Mouse (Mus musculus): ENCODE measurements around the gene Dusp23. TPM values are rescaled to one million over a fixed set of nuclear protein-coding genes. Genes with fewer than 3 reads are reported as not detected.

The Dusp23 gene
- total RNA-seq, 1 experiment: 0.13 TPM

DNA sequence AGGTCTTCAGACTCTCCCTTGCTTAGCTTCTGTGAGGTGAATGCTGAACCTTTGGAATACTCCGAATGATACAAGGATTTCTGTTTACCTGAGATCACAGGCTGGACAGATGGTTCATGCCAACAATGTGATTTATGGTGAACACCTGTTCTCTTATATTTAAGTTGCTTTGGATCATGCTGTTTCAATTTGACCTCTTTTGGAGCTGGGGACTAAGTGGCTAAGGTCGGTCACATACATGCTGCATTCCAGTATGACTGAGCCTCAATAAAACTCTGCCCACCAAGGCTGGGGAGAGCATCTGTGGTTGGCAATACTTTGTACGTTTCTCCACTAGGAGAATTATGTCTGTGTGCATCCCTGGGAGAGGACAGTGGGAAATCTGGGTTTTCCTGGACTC, 8.7 kb downstream of the Dusp23 start:
- no peak overlapping the region for H3K4me3 ChIP-seq (ENCODE audit: insufficient read depth in 1 of 2, low read depth in 1 of 2, low read length in 2 of 2, poor library complexity in 1 of 2, severe bottlenecking in 1 of 2)
- no peaks in the 10 kb centered on the region for H3K9me3 ChIP-seq (ENCODE audit: control insufficient read depth, insufficient read depth, low read depth, low read length)
- H3K4me1 ChIP-seq (ENCODE audit: control insufficient read depth in 2 of 2, insufficient read depth in 2 of 2, low read length in 2 of 2, poor library complexity in 1 of 2): no peaks in the 10 kb centered on the region
- H3K36me3 ChIP-seq (ENCODE audit: control insufficient read depth, insufficient read depth, low read length, poor library complexity, severe bottlenecking): no peaks in the 10 kb centered on the region
- H3K27ac ChIP-seq (ENCODE audit: insufficient read depth, low read depth, low read length, poor library complexity, severe bottlenecking): no peak overlapping the region
- TF ChIP-seq CHD2 (IDR thresholded peaks at IDR 0.05; ENCODE audit: low read depth, low read length) (no peak), MAFK (IDR thresholded peaks at IDR 0.05; ENCODE audit: insufficient read depth, low read depth, low read length) (no peak), ZNF384 (IDR thresholded peaks at IDR 0.05; ENCODE audit: low read depth, low read length) (no peak), HCFC1 (IDR thresholded peaks at IDR 0.05; ENCODE audit: borderline replicate concordance, insufficient read depth, low read length) (no peak), ZC3H11A (IDR thresholded peaks at IDR 0.05; ENCODE audit: borderline replicate concordance, low read depth, low read length) (no peak)
- no peak for DNase-seq (ENCODE audit: low read depth, low spot score)
- H3K9ac ChIP-seq (ENCODE audit: insufficient read depth, low read depth, low read length, poor library complexity, severe bottlenecking): no peak overlapping the region
- in situ Hi-C loops (cut with MboI; ENCODE audit: low sequenced_read_pairs in 2 of 2, unreplicated experiment in 2 of 2): no loop called here

DNA sequence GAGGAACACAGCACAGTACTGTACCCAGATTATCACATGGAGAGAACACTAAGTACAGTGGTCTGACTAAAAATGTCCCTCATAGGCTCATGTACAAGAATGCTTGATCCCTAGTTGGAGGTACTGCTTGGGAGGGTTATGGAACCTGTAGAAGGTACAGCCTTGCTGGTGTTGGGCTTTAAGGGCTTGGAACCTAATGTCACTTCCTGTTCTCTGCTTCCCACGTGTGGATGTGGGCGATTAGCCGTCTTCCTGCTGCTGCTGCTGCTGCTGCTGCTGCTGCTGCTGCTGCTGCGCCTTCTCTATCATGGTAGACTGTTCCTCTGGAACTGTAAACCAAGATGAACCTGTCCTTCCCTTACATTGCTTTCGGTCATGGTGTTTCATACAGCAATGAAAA, 9.2 kb downstream of the Dusp23 start:
- no peak overlapping the region for H3K27ac ChIP-seq (ENCODE audit: insufficient read depth, low read depth, low read length, poor library complexity, severe bottlenecking)

DNA sequence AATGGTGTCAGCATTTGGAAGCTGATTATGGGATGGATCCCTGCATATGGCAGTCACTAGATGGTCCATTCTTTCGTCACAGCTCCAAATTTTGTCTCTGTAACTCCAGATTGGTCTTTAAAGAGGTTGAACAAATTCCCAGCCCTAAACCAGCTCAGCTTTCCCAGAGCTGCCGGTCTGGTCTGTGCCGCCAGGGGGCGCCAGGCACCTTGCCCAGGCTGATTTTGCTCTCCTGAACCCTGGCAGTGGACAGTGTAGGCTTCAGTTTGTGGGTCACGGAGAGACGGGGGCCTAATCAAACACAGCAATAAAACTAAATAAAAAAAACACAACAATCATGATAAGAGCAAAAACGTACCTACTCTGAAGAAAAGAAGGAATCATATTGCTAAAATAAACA, 13.5 kb downstream of the Dusp23 start:
- Histone ChIP-seq H3K4me3 (ENCODE audit: insufficient read depth in 1 of 2, low read depth in 1 of 2, low read length in 2 of 2, poor library complexity in 1 of 2, severe bottlenecking in 1 of 2) (no peak overlapping the region), H3K9me3 (ENCODE audit: control insufficient read depth, insufficient read depth, low read depth, low read length) (no peaks in the 10 kb centered on the region), H3K27ac (ENCODE audit: insufficient read depth, low read depth, low read length, poor library complexity, severe bottlenecking) (no peak overlapping the region), H3K9ac (ENCODE audit: insufficient read depth, low read depth, low read length, poor library complexity, severe bottlenecking) (no peak overlapping the region), H3K36me3 (ENCODE audit: control insufficient read depth, insufficient read depth, low read length, poor library complexity, severe bottlenecking) (no peaks in the 10 kb centered on the region), H3K4me1 (ENCODE audit: control insufficient read depth in 2 of 2, insufficient read depth in 2 of 2, low read length in 2 of 2, poor library complexity in 1 of 2) (0 out of 4 replicates have a peak, but pooled peaks cover 0 to 1% of the 10 kb centered on the region in 2 experiments)
- in situ Hi-C loops (cut with MboI; ENCODE audit: low sequenced_read_pairs in 2 of 2, unreplicated experiment in 2 of 2): no loop called here
- peak; percentile 38 for DNase-seq (ENCODE audit: low read depth, low spot score)
- TF ChIP-seq ZNF384 (IDR thresholded peaks at IDR 0.05; ENCODE audit: low read depth, low read length) (no peak), HCFC1 (IDR thresholded peaks at IDR 0.05; ENCODE audit: borderline replicate concordance, insufficient read depth, low read length) (no peak), CHD2 (IDR thresholded peaks at IDR 0.05; ENCODE audit: low read depth, low read length) (no peak), ZC3H11A (IDR thresholded peaks at IDR 0.05; ENCODE audit: borderline replicate concordance, low read depth, low read length) (peak; percentile 39; the same call in 1 of the 2 replicates)

More for the DNA sequence above, 9.2 kb downstream of the Dusp23 start:
- Histone ChIP-seq H3K4me1 (ENCODE audit: control insufficient read depth in 2 of 2, insufficient read depth in 2 of 2, low read length in 2 of 2, poor library complexity in 1 of 2) (no peaks in the 10 kb centered on the region), H3K4me3 (ENCODE audit: insufficient read depth in 1 of 2, low read depth in 1 of 2, low read length in 2 of 2, poor library complexity in 1 of 2, severe bottlenecking in 1 of 2) (no peak overlapping the region), H3K9me3 (ENCODE audit: control insufficient read depth, insufficient read depth, low read depth, low read length) (no peaks in the 10 kb centered on the region), H3K36me3 (ENCODE audit: control insufficient read depth, insufficient read depth, low read length, poor library complexity, severe bottlenecking) (no peaks in the 10 kb centered on the region), H3K9ac (ENCODE audit: insufficient read depth, low read depth, low read length, poor library complexity, severe bottlenecking) (no peak overlapping the region)
- in situ Hi-C loops (cut with MboI; ENCODE audit: low sequenced_read_pairs in 2 of 2, unreplicated experiment in 2 of 2): no loop called here
- TF ChIP-seq ZNF384 (IDR thresholded peaks at IDR 0.05; ENCODE audit: low read depth, low read length) (no peak), MAFK (IDR thresholded peaks at IDR 0.05; ENCODE audit: insufficient read depth, low read depth, low read length) (no peak), HCFC1 (IDR thresholded peaks at IDR 0.05; ENCODE audit: borderline replicate concordance, insufficient read depth, low read length) (no peak), ZC3H11A (IDR thresholded peaks at IDR 0.05; ENCODE audit: borderline replicate concordance, low read depth, low read length) (no peak), CHD2 (IDR thresholded peaks at IDR 0.05; ENCODE audit: low read depth, low read length) (no peak)
- DNase-seq (ENCODE audit: low read depth, low spot score): no peak

DNA sequence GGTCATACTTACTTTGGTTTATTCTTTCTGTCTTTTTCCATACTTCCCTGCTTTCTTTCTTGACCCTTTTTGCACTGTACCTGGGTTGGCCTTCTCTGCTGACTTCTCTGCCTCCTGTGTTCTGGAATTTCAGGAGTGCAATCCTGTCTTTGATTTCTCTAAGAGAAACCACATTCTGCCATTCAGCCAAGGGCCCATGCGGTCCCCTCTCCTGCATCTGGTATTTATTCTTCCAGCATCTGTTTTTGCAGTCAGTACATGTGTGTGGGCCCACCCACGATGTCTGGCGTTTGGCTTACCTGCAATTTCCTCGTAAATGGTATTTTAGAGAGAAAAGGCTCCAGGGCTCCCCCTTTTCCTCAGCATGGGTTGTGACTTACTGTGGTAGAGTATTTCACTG, 14.6 kb downstream of the Dusp23 start:
- H3K9me3 ChIP-seq (ENCODE audit: control insufficient read depth, insufficient read depth, low read depth, low read length): no peaks in the 10 kb centered on the region
- 0 out of 4 replicates have a peak, but pooled peaks cover 0 to 1% of the 10 kb centered on the region in 2 experiments for H3K4me1 ChIP-seq (ENCODE audit: control insufficient read depth in 2 of 2, insufficient read depth in 2 of 2, low read length in 2 of 2, poor library complexity in 1 of 2)
- no peak for DNase-seq (ENCODE audit: low read depth, low spot score)
- in situ Hi-C loops (cut with MboI; ENCODE audit: low sequenced_read_pairs in 2 of 2, unreplicated experiment in 2 of 2): no loop called here
- TF ChIP-seq ZNF384 (IDR thresholded peaks at IDR 0.05; ENCODE audit: low read depth, low read length) (no peak), CHD2 (IDR thresholded peaks at IDR 0.05; ENCODE audit: low read depth, low read length) (no peak), ZC3H11A (IDR thresholded peaks at IDR 0.05; ENCODE audit: borderline replicate concordance, low read depth, low read length) (no peak), HCFC1 (IDR thresholded peaks at IDR 0.05; ENCODE audit: borderline replicate concordance, insufficient read depth, low read length) (no peak), MAFK (IDR thresholded peaks at IDR 0.05; ENCODE audit: insufficient read depth, low read depth, low read length) (no peak)
- no peak overlapping the region for H3K9ac ChIP-seq (ENCODE audit: insufficient read depth, low read depth, low read length, poor library complexity, severe bottlenecking)
- H3K4me3 ChIP-seq (ENCODE audit: insufficient read depth in 1 of 2, low read depth in 1 of 2, low read length in 2 of 2, poor library complexity in 1 of 2, severe bottlenecking in 1 of 2): no peak overlapping the region
- H3K27ac ChIP-seq (ENCODE audit: insufficient read depth, low read depth, low read length, poor library complexity, severe bottlenecking): no peak overlapping the region
- H3K36me3 ChIP-seq (ENCODE audit: control insufficient read depth, insufficient read depth, low read length, poor library complexity, severe bottlenecking): no peaks in the 10 kb centered on the region

Data from ES-E14 (cell line).